Mouse (Mus musculus) cerebellum, adult (tissue): ENCODE data around the gene Gm26657.

Source experiments
- ATAC-seq: cut with Nextera tagmentation; 2 replicates; pipeline ENCODE4 v1.9.2; 2017; ENCODE audit warnings: mild to moderate bottlenecking, moderate library complexity, mixed read lengths; ENCODE audit not compliant: insufficient number of reproducible peaks, low FRiP score, low TSS enrichment

Gm26657 gene

GRCm38 (mm10) chr4:56756966-56757600 is 17.2 kb downstream of the Gm26657 start:
- no peak for ATAC-seq

DNA sequence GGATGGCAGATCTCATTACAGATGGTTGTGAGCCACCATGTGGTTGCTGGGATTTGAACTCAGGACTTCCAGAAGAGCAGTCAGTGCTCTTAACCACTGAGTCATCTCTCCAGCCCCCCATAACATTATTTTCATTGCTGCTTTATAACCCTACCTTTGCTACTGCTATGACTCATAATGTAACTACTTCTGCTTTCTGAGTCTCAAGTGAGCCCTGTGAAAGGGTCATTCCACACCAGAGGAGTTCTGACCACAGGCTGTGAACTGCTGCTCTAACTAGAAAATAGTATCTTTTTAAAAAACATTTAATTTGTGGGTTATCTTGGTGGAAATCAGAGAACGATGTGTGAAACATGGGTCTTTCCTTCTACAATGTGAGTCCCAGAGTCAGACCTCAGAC is 17.8 kb downstream of the Gm26657 start:
- no peak for ATAC-seq

DNA sequence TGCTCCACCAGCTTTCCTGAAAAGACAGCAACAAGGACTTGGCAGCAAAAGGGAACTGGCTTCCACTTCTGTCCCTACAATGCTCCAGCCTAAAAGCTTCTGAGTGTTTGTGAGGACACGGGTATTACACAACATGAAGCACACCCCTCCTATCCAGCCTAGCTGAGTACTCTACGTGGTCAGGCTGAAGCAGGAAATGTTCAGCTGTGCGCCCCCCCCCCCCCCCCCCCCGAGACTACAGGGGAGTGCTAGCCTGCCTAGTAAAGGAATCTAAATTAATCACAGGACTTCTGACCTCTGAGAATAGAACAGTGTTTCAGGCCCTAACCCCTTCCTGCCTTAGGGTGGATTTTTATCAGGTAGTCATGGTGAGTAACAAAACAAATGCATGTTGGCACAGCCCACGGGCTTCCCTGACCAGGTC is 28.0 kb downstream of the Gm26657 start:
- ATAC-seq = no peak

DNA sequence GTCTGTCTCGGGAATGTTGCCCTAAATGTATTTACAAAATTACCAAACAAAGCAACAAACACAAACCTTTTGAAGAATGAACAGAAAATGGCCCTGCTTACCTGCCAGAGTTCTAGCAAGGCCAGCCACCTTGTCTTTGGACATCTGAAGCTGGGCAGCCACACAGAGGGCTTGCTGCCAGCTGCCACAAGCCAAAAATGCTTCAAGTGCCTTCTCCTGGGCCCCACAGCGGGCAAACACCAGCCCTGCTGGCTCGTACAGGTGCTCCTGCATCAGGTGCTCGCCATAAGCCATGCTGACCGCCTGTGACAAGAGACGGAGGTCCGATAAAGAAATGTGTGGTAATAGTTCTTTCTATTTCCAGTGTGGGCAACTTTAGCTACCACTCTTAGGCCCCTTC is 29.0 kb downstream of the Gm26657 start:
- ATAC-seq = no peak

DNA sequence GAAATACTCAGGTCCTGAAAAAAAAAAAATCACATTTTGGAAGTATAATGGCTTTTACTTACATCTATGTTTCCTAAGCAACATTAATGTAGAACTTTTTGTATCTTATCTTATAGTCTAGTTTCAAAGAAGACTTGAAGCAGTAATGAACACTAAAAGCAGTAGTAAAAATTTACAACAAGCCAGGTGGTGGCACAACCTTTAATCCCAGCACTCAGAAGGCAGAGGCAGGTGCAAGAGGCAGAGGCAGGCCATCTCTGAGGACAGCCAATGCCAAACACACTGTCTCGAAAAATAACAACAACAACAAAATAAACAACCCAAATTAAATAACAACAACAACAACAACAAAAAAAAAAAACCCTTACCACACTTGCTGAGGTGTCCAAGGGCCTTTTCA is 31.2 kb downstream of the Gm26657 start:
- ATAC-seq = no peak
